Mouse (Mus musculus) macrophage (primary cell): ENCODE measurements around the gene Mzf1. TPM values are rescaled to one million over a fixed set of nuclear protein-coding genes. Genes with fewer than 3 reads are reported as not detected.

Source experiments
- H3K27ac ChIP-seq: fragments of 350-480 bp; formaldehyde crosslinking; 2 replicates; pipeline ENCODE4 v1.9.0; 2021
- H3K36me3 ChIP-seq: fragments of 350-480 bp; formaldehyde crosslinking; 2 replicates; pipeline ENCODE4 v1.9.0; 2021; ENCODE audit errors: inconsistent target
- H3K4me3 ChIP-seq: fragments of 350-480 bp; formaldehyde crosslinking; 2 replicates; pipeline ENCODE4 v1.9.0; 2021; ENCODE audit errors: inconsistent target
- H3K79me2 ChIP-seq: fragments of 350-480 bp; formaldehyde crosslinking; 2 replicates; pipeline ENCODE4 v1.9.0; 2021; ENCODE audit errors: inconsistent target
- WGBS: methylation state at CpG from one replicate; pipeline ENCODE4 v1.1.7; 2026; ENCODE audit warnings: inconsistent platforms; ENCODE audit not compliant: missing documents; 5-methylcytosine and 5-hydroxymethylcytosine counted together
- polyA plus RNA-seq: library from polyadenylated mRNA; stranded (reverse); fragments of 250-400 nt; gene quantifications from 3 replicates; pipeline ENCODE4 v1.2.4, GENCODE M21; 2018; ENCODE audit warnings: inconsistent platforms

The Mzf1 gene
- polyA plus RNA-seq, 1 experiment from 2014 or later, result 0.39 TPM

- Histone ChIP-seq H3K4me3 (no peak overlapping the region), H3K27ac (no peak overlapping the region), H3K79me2 (peaks cover 16% of the 10 kb centered on the region), H3K36me3 (peaks cover 17% of the 10 kb centered on the region)
- 93% methylated on average over 5 of the region's 5 CpGs for WGBS
Observed at GRCm38 (mm10) chr7:13003380-13003779, 51.2 kb downstream of the Mzf1 start.

GRCm38 (mm10) chr7:13001584-13001983 is 53.0 kb downstream of the Mzf1 start:
- Histone ChIP-seq H3K4me3 (no peak overlapping the region), H3K79me2 (peaks cover 2% of the 10 kb centered on the region; the same call in 1 of the 2 replicates), H3K36me3 (peaks cover 12% of the 10 kb centered on the region), H3K27ac (no peak overlapping the region)
- WGBS, result 86% methylated on average over 1 of the region's 1 CpGs

GRCm38 (mm10) chr7:12998851-12999250 is 55.7 kb downstream of the Mzf1 start, which contains the start of gene Trim28:
Gene Trim28, plus strand, starts transcription at chr7:12999114.
- no peaks in the 10 kb centered on the region for H3K79me2 ChIP-seq
- 98% methylated on average over 3 of the region's 3 CpGs for WGBS
- H3K36me3 ChIP-seq, result no peaks in the 10 kb centered on the region
- no peak within 1 kb of the TSS for H3K4me3 ChIP-seq
- no peak within 1 kb of the TSS for H3K27ac ChIP-seq

GRCm38 (mm10) chr7:12998053-12998452 is 56.5 kb downstream of the Mzf1 start, which contains the start of gene Slc27a5:
Gene Slc27a5, minus strand, starts transcription at chr7:12998192.
- 85% methylated on average over 5 of the region's 5 CpGs for WGBS
- H3K4me3 ChIP-seq, result no peak within 1 kb of the TSS
- no peaks in the 10 kb centered on the region for H3K36me3 ChIP-seq
- H3K27ac ChIP-seq, result no peak within 1 kb of the TSS
- no peaks in the 10 kb centered on the region for H3K79me2 ChIP-seq

- H3K36me3 ChIP-seq, result no peaks in the 10 kb centered on the region
- no peaks in the 10 kb centered on the region for H3K79me2 ChIP-seq
- H3K4me3 ChIP-seq, result no peak overlapping the region
- no peak overlapping the region for H3K27ac ChIP-seq
- 84% methylated on average over 5 of the region's 5 CpGs for WGBS
Observed at GRCm38 (mm10) chr7:12997230-12997629, 57.3 kb downstream of the Mzf1 start.

- H3K79me2 ChIP-seq, result no peaks in the 10 kb centered on the region
- H3K4me3 ChIP-seq, result no peak overlapping the region
- no peaks in the 10 kb centered on the region for H3K36me3 ChIP-seq
- no peak overlapping the region for H3K27ac ChIP-seq
Observed at GRCm38 (mm10) chr7:12995862-12996261, 58.7 kb downstream of the Mzf1 start.

GRCm38 (mm10) chr7:12993148-12993547 is 61.4 kb downstream of the Mzf1 start:
- 90% methylated on average over 7 of the region's 10 CpGs for WGBS
- Histone ChIP-seq H3K27ac (no peak overlapping the region), H3K36me3 (no peaks in the 10 kb centered on the region), H3K4me3 (no peak overlapping the region), H3K79me2 (no peaks in the 10 kb centered on the region)

Other genes with a start within 250 kb of the Mzf1 start
- gene Zfp329, start 235.9 kb downstream of the Mzf1 start, polyA plus RNA-seq, result 6.3 to 6.9 TPM (median 6.3 TPM) in 3 replicates
- gene Zfp110, start 220.0 kb downstream of the Mzf1 start, polyA plus RNA-seq, result 17.3 to 21.6 TPM (median 21.1 TPM) in 3 replicates
- 1.6 to 2.1 TPM (median 1.9 TPM) in 3 replicates for gene Zfp128, start 173.6 kb downstream of the Mzf1 start, polyA plus RNA-seq
- 5.2 to 9.0 TPM (median 7.8 TPM) in 3 replicates for gene Zscan22, start 156.9 kb downstream of the Mzf1 start, polyA plus RNA-seq
- gene Rps5, start 132.5 kb downstream of the Mzf1 start, polyA plus RNA-seq, result 260 to 917 TPM (median 815 TPM) in 3 replicates
- gene Rnf225, start 127.3 kb downstream of the Mzf1 start, polyA plus RNA-seq, result 0.07 TPM in 1 of 3 replicates, not detected in the others
- 3.0 to 3.7 TPM (median 3.1 TPM) in 3 replicates for gene Zfp324, start 88.9 kb downstream of the Mzf1 start, polyA plus RNA-seq
- gene Zfp446, start 76.9 kb downstream of the Mzf1 start, polyA plus RNA-seq, result 1.6 to 1.8 TPM (median 1.7 TPM) in 3 replicates
- gene Slc27a5, start 56.6 kb downstream of the Mzf1 start, polyA plus RNA-seq, result not detected in 3 replicates
- gene Trim28, start 55.6 kb downstream of the Mzf1 start, polyA plus RNA-seq, result 64.2 to 120 TPM (median 85.7 TPM) in 3 replicates
- 7.4 to 11.7 TPM (median 11.4 TPM) in 3 replicates for gene Zbtb45, start 44.7 kb downstream of the Mzf1 start, polyA plus RNA-seq
- gene Chmp2a, start 20.0 kb downstream of the Mzf1 start, polyA plus RNA-seq, result 186 to 358 TPM (median 214 TPM) in 3 replicates
- 132 to 209 TPM (median 195 TPM) in 3 replicates for gene Ube2m, start 16.5 kb downstream of the Mzf1 start, polyA plus RNA-seq
- gene Vmn1r85, start 40.4 kb upstream of the Mzf1 start, polyA plus RNA-seq, result not detected in 3 replicates
- gene Vmn1r86, start 65.2 kb upstream of the Mzf1 start, polyA plus RNA-seq, result not detected in 3 replicates
- not detected in 3 replicates for gene Vmn1r87, start 85.4 kb upstream of the Mzf1 start, polyA plus RNA-seq
- not detected in 3 replicates for gene Vmn1r88, start 104.8 kb upstream of the Mzf1 start, polyA plus RNA-seq
- gene Vmn1r89, start 158.3 kb upstream of the Mzf1 start, polyA plus RNA-seq, result not detected in 3 replicates
- 5.4 to 37.3 TPM (median 35.3 TPM) in 3 replicates for gene Lig1, start 222.5 kb upstream of the Mzf1 start, polyA plus RNA-seq
- gene Zswim9, start 224.0 kb upstream of the Mzf1 start, polyA plus RNA-seq, result 2.6 to 4.6 TPM (median 4.1 TPM) in 3 replicates